Mouse (Mus musculus): Measurements from ENCODE around the gene Fgf10.

- TF ChIP-seq CTCF (conservative IDR thresholded peaks at IDR 0.05; ENCODE audit: low read length) (no peak), NANOG (IDR thresholded peaks at IDR 0.05; ENCODE audit: borderline replicate concordance, low read length) (no peak), POU5F1 (IDR thresholded peaks at IDR 0.05; ENCODE audit: borderline replicate concordance, low read length) (no peak)
These were observed at the start of gene Fgf10 for GRCm38 (mm10) chr13:118669491-118669890.

Data from E14TG2a.4 (cell line).